Mouse (Mus musculus) layer of hippocampus, adult 2 months (tissue): ENCODE data around the gene Fmo2. TPM values are rescaled to one million over a fixed set of nuclear protein-coding genes. Genes with fewer than 3 reads are reported as not detected.
A peak's percentile ranks its signal among the peaks of the same experiment; 100 is the strongest.

Experiments used
- DNase-seq, 2 experiments: peaks; one replicate each; pipeline ENCODE4 v3.0.0; 2022; ENCODE audit warnings: low spot score in 2 of 2
- H3K27ac ChIP-seq: fragments of 200-600 bp; 2 replicates; pipeline ENCODE4 v1.8.1; 2022
- H3K4me3 ChIP-seq: fragments of 200-600 bp; 2 replicates; pipeline ENCODE4 v1.8.1; 2022; ENCODE audit warnings: mild to moderate bottlenecking
- CTCF ChIP-seq: fragments of 200-600 bp; conservative IDR thresholded peaks from 2 replicates; pipeline ENCODE4 v1.8.1; 2022; ENCODE audit warnings: antibody characterized with exemption, mild to moderate bottlenecking, moderate library complexity
- total RNA-seq, 2 experiments: library from RNA; stranded (reverse); gene quantifications; 2 replicates each; pipeline ENCODE4 v1.2.3; 2021

The Fmo2 gene
- total RNA-seq, 2 experiments from 2014 or later: 2.4 to 2.7 TPM

DNA sequence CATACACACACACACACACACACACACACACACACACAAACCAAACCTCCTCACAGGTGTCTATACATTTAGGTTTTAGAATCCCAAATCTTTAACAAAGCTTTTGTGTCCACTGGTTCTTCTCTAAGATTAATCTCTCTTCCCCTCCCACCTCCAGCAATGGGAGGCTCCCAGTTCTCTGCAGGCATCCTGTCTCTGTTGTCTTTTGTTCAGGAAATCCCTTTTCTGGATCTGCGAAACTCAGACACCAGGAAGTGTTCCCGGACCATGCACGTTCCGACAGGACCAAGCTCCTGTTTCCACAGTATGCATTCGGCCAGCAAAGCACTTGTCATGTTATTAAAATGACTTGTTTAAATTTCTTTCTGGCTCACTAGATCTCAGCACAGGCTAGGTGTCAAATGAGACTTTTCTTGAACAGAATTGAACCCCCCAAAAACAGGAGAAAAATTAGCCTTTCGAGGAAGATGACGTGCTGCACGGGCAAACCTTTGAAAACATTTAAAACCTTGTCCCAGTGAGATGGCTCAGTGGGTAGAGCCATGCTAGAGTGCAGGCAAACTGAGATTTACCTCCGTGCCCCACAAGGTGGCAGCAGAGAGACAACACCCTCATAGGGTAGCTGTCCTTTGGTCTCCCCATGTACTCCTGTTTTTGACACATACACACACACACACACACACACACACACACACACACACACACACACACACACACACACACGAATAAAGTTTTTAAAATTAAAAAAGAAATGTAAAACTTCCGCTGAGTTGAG, 18.7 kb downstream of the Fmo2 start:
- peak; percentile 70 for TF ChIP-seq CTCF
- DNase-seq: peak; percentile 11 to 56
- no peak overlapping the region for H3K27ac ChIP-seq
- H3K4me3 ChIP-seq: no peak overlapping the region

- Histone ChIP-seq H3K4me3 (no peak overlapping the region), H3K27ac (no peak overlapping the region)
- DNase-seq: no peak
- no peak for TF ChIP-seq CTCF
Observed at GRCm38 (mm10) chr1:162875091-162875490, 23.4 kb downstream of the Fmo2 start.

- no peak for TF ChIP-seq CTCF
- DNase-seq: no peak
- no peak overlapping the region for H3K27ac ChIP-seq
- no peak overlapping the region for H3K4me3 ChIP-seq
Observed at GRCm38 (mm10) chr1:162871701-162872311, 26.7 kb downstream of the Fmo2 start.

- TF ChIP-seq CTCF: no peak
- Histone ChIP-seq H3K4me3 (no peak overlapping the region), H3K27ac (no peak overlapping the region)
- DNase-seq: no peak
Observed at GRCm38 (mm10) chr1:162870978-162871377, 27.5 kb downstream of the Fmo2 start.

DNA sequence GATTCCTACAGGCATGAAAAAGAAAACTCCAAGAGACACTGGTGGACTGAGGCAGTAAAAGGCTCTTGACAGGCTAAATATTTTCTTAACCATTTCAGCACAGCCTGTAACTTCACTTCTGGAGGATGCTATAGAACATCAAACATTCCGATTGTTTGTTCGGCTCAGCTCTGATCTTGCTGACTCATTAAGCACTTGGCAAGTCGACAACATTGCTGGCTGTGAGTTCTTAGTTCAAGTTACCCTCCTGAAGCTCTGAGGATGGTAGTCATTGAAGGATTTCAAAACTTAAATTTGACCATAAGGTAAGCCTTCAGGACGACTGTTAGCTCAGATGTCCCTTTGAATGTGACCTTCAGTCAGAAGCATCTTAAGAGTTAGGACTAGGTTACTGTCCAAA, 31.1 kb downstream of the Fmo2 start:
- Histone ChIP-seq H3K27ac (no peak overlapping the region), H3K4me3 (no peak overlapping the region)
- TF ChIP-seq CTCF: no peak
- DNase-seq: no peak

DNA sequence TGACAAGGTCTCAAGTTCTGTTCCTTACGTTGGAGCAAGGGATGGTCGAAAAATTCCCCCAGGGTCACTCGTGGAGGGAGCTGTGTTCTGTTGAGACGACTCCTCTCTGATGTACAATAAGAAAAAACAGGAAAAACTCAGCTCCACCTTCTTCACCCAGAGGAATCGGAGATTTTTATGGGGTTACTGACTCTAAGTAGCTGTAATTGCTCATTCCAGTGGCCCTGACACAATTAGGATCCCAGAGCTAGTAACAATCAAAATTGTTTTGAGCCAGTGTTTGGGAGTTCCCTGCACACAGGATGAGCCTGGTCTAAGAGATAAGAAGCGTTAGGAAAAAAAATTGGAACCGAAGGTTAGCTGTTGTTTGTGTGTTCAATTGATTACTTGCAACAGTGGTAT, 32.2 kb downstream of the Fmo2 start, which contains the start of gene Fmo1:
Gene Fmo1 (minus strand): TSS at position 331 of the 402 bp plus-strand sequence.
- no peak for DNase-seq
- Histone ChIP-seq H3K27ac (no peak within 1 kb of the TSS), H3K4me3 (no peak within 1 kb of the TSS)
- no peak for TF ChIP-seq CTCF

DNA sequence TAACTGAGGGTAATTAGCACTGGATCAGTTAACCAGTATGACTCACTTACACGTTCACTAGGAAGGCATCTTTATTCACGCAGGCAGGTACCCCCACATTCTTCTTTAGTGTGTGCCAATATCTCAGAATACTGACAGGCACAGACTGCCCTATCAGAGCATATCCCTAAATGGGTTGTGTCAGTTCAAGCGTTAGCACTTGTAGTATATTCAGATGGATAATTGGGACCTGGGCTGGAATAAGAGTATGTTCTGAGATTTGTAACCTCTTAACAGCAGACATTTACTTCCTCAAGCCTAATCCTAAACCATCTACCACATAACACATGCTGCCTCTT, 33.1 kb downstream of the Fmo2 start:
- TF ChIP-seq CTCF: no peak
- no peak overlapping the region for H3K27ac ChIP-seq
- DNase-seq: no peak
- H3K4me3 ChIP-seq: no peak overlapping the region

DNA sequence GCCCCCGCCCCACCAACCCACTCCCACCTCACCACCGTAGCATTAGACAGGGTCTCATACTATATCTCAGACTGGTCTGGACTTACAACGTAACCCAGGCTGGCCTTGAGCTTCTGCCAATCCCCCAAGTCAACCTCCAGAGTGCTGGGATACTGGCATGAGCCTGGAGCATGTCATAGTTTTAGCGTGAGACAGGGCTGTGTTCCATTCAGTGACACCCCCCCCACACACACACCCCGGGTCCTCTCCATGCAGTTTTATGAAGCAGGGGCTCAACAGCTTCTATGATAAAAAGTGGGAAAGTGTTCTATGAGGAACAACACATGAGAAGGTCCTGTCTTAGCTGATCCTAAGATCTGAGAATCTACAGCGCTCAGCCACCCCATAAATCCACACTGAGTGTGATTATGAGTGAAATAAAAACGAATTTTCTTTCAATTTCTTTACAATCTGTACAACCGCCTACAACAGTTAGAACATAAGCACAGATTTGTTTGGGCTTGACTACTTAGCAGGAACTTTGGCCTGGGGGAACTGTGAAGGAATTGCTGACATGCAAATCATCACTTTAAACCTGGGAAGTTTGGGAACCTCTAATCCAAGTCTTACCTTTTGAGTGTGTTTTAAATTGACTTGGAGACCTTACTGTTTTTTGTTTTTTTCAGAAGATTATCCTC, 33.6 kb downstream of the Fmo2 start:
- H3K4me3 ChIP-seq: no peak overlapping the region
- no peak for DNase-seq
- no peak overlapping the region for H3K27ac ChIP-seq
- no peak for TF ChIP-seq CTCF

DNA sequence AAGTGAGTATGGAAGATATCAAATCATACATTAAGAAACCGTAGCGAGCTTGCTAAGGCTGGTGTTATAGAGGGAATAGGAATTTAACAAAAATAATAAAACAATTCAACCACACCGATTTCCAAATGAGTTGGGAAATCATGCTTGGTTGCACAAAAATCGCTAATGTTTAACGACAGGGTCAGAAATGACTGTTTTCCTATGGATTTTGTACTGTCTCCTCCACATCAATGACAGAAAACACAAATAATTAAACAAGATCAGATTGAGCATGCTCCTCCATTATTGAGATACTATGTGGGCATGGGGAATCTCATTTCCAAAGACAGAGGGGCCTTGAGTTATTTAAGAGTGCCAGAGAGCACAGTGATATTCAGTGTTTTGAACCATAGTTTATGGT, 34.2 kb downstream of the Fmo2 start:
- no peak for DNase-seq
- no peak overlapping the region for H3K4me3 ChIP-seq
- TF ChIP-seq CTCF: no peak
- no peak overlapping the region for H3K27ac ChIP-seq

DNA sequence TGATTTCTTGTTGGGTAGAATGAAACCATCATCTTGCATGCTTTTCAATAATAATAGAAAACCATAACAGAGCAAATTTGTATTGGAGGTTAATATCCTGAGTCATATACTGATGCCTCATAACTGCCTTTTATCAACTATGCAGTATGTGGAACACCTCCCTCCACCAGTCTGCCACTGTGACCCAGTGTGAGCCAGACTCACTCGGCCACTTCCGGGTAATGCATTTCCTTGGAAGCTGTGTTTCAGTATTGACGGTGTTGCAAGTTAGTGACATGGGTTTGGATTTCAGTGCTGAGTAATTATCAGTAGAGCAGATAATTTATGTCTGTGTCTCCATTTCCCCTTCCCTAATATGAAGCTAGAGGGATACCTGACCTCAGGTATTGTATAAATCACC, 34.9 kb downstream of the Fmo2 start:
- DNase-seq: no peak
- Histone ChIP-seq H3K4me3 (no peak overlapping the region), H3K27ac (no peak overlapping the region)
- TF ChIP-seq CTCF: no peak

DNA sequence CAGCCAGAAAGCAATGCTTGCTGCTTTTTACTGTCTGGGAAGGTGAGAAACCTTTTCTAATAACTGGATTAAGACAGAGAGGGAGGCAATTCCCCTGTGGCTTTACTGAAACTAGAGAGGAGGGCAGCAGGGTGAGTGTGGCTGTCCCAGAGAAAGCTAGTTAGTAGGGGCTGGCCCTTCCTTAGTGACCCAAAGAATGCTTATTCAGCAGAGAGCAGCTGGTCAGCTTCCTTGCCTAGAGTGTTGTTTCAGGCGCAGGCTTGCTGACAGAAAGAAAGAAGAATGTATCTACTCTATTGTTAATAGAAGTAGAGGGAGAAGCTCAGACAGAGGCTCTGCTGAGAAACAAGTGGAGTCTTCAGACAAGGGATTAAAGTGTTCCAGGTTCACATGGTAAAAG, 36.2 kb downstream of the Fmo2 start:
- no peak overlapping the region for H3K4me3 ChIP-seq
- no peak for DNase-seq
- H3K27ac ChIP-seq: no peak overlapping the region
- no peak for TF ChIP-seq CTCF

DNA sequence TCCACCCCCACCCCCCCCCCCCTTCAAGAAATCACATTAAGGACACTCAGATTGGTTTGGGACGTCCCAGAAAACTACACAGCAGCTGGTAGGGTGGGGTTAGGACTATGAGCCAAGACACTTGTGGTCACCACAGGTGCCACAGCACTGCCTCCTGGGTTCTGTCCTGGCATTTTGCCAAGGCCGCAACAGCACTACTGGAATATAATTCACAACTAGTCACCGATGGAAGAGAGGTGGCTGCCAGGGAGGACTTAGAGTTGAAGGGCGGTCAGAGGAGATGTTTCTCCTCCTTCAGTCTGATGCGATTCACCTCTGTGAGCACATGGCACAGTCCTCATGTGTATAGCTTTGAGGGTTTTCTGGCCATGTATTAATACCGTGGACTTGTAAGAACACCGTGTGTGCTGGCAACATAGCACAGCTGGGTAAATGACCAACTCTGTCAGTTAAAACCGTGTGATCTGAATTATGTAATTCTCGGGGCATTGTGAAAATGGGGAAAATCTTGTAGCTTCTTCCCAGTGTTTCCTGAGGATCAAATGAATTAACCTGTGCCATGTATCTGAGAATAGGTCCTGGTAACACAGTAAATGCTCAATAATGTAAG, 38.4 kb downstream of the Fmo2 start:
- H3K27ac ChIP-seq: no peak overlapping the region
- DNase-seq: no peak
- H3K4me3 ChIP-seq: no peak overlapping the region
- TF ChIP-seq CTCF: no peak

DNA sequence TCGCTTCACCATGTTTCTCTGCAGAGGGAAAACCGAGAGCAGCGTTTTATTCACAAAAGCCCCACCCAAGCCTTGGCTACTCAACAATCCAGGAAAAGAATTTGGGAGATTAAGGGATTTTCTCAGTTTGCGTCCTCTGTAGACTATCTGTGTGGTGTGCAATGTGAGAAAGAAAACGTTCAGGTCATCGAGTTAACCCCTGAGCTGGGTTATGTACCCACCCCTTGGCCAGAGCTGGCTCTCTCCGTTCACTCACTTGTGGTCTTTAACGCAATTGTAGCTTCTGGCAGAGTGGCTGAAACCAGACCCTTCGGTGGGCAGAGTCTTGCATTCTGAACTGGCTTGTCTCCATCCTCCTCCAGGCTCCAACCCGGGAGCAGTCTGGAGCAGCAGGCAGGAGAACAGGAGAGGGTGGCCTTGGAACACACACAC, 39.0 kb downstream of the Fmo2 start:
- DNase-seq: no peak
- Histone ChIP-seq H3K4me3 (peak overlapping the region; percentile 42), H3K27ac (peak overlapping the region; percentile 81; the same call in 1 of the 2 replicates)
- no peak for TF ChIP-seq CTCF
